Mouse (Mus musculus) neutrophil, adult 83 days (primary cell): ENCODE data around the gene Serpina1b. TPM values are rescaled to one million over a fixed set of nuclear protein-coding genes. Genes with fewer than 3 reads are reported as not detected.

Source experiments
- total RNA-seq, 2 experiments: library from RNA; stranded (reverse); gene quantifications; one replicate each; pipeline ENCODE4 v1.2.4; 2023

The Serpina1b gene
- under 1 TPM; 0.53 to 0.57 TPM for total RNA-seq

DNA sequence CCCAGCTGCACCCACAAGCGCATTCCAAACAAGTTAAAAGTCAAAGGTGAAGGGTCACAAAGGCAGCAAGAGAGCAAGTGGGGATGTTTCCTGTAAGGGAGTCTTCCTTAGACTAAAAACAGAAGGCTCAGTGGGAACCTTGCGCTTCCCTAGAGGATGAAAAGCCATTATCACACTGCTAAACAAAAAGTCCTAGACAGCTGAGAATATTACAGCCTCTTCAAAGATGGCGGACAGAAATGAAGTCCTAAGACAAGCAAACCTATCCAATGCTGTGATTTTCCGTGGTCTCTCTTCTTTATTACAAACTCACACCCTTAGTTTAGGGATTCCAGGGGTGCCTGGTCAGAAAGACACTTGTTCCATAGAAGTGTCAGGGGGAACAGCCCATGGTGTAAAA, at the start of gene Serpina1b:
Serpina1b (minus strand) TSS at position 101 of the 400 bp plus-strand sequence.

DNA sequence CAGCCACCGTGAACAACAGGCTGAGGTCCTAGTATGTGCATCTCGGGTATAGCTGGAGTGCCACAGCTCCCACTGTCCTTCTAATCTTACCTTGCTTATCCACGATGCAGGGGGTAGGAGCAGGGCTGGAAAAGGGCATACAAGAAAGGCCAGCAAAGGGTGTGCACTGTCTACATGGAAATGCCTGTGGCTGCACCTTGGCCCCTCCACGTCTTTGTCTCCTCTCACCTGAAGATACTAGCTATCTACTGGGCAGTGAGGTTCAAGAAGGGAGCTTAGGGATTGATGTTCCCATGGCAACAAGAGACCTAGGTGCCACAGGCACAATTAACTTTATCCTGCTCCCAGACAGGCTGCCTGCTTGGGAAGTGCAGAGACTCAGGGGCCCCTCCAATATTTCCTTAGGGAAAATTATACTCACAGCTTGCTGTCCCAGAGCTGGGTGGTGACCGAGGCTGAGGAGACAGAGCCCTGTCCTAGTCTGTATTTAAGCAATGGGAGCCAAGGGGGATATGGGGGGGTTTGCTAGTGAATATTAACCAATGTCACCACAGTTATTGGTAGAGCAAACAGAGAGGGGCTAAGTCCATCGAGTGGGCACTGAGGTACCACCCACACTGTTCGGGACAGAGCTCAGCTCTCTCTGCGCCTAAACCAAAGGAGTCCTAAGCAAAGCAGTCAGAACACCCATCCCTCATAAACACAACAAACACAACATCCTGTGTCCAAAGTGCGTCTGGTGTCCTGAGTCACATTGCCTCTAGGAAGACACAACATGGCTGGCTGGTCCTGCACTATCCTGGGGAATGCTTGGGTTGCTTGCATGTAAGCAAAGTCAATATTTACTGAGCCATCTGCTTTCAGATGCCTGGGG, 33.2 kb upstream of the Serpina1b start, which contains the start of gene Serpina1a:
Serpina1a (minus strand) TSS at position 462 of the 874 bp plus-strand sequence.

DNA sequence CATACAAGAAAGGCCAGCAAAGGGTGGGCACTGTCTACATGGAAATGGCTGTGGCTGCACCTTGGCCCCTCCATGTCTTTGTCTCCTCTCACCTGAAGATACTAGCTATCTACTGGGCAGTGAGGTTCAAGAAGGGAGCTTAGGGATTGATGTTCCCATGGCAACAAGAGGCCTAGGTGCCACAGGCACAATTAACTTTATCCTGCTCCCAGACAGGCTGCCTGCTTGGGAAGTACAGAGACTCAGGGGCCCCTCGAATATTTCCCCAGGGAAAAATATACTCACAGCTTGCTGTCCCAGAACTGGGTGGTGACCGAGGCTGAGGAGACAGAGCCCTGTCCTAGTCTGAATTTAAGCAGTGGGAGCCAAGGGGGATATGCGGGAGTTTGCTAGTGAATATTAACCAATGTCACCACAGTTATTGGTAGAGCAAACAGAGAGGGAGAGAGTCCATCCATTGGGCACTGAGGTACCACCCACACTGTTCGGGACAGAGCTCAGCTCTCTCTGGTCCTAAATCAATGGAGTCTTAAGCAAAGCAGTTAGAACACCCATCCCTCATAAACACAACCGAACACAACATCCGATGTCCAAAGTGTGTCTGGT, 56.8 kb downstream of the Serpina1b start, which contains the start of gene Serpina1d:
Serpina1d (minus strand) TSS at position 347 of the 606 bp plus-strand sequence.

DNA sequence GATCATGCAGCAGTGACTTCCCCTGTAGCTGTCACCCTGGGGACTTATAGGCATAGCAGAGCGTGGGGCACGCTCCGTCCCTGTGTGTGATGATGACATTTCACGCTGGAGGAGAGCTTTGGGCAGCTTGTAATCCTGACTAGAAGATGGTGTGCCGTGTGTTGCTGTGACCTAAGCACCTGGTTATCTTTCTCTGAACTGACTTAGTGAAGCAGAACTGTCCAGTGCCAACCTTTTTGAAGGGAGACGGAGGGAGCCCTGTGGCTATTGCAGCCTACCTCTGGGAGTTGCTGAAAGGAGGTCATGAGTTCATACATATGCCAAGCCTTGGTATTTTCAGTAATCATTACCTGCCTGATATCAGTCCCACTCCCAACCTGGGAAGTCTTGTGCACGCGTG, 134.7 kb downstream of the Serpina1b start, which contains the start of gene Serpina1f:
Serpina1f (minus strand) TSS at position 101 of the 400 bp plus-strand sequence.

Other genes with a start within 250 kb of the Serpina1b start
- under 1 TPM; 0.26 to 0.37 TPM for gene Serpina10, start 198.9 kb downstream of the Serpina1b start, total RNA-seq
- not detected for gene Serpina6, start 173.2 kb downstream of the Serpina1b start, total RNA-seq
- gene Serpina16, start 154.2 kb downstream of the Serpina1b start, total RNA-seq: not detected
- not detected for gene Serpina1f, start 134.8 kb downstream of the Serpina1b start, total RNA-seq
- 1 to 10 TPM in 1 of 2 experiments, not detected in 1; 1.4 TPM for gene Serpina1d, start 56.8 kb downstream of the Serpina1b start, total RNA-seq
- not detected for gene Serpina1a, start 33.2 kb upstream of the Serpina1b start, total RNA-seq
- gene Serpina1c, start 74.5 kb upstream of the Serpina1b start, total RNA-seq: 1 to 10 TPM in 1 of 2 experiments, under 1 TPM in 1; 0.79 to 1.2 TPM
- gene Serpina1e, start 128.6 kb upstream of the Serpina1b start, total RNA-seq: under 1 TPM in 1 of 2 experiments, not detected in 1; 0.35 TPM
- gene Serpina11, start 159.6 kb upstream of the Serpina1b start, total RNA-seq: under 1 TPM in 1 of 2 experiments, not detected in 1; 0.37 TPM
- gene Serpina9, start 183.4 kb upstream of the Serpina1b start, total RNA-seq: not detected
- not detected for gene Serpina12, start 214.1 kb upstream of the Serpina1b start, total RNA-seq